Mouse (Mus musculus): Measurements from ENCODE around the gene Sdhb. TPM values are rescaled to one million over a fixed set of nuclear protein-coding genes. Genes with fewer than 3 reads are reported as not detected.

The Sdhb gene
- polyA plus RNA-seq (2012; rRNA removed), result 655 and 703 TPM in 2 replicates

GRCm38 (mm10) chr4:140960781-140961466 is at the start of gene Sdhb:
TSS of gene Sdhb (plus strand) at chr4:140961203.
- Histone ChIP-seq H3K27ac (ENCODE audit: insufficient read depth, low read depth, low read length) (peak within 1 kb of the TSS; percentile 85), H3K4me3 (ENCODE audit: insufficient read depth, low read depth, low read length) (peak within 1 kb of the TSS; percentile 67), H3K36me3 (ENCODE audit: control insufficient read depth, insufficient read depth, low read length) (no peaks in the 10 kb centered on the region), H3K4me1 (ENCODE audit: control insufficient read depth, insufficient read depth, low read length) (peaks cover 16% of the 10 kb centered on the region; the same call in 1 of the 2 replicates), H3K27me3 (replicated peaks; ENCODE audit: control insufficient read depth, insufficient read depth, low read length) (no peaks in the 10 kb centered on the region)
- TF ChIP-seq POLR2A (IDR thresholded peaks at IDR 0.05; ENCODE audit: low read depth, low read length) (no peak), CTCF (conservative IDR thresholded peaks at IDR 0.05; ENCODE audit: insufficient read depth, insufficient read length, low read depth, low read length) (no peak)
- WGBS, result under 1% methylated on average over 37 of the region's 37 CpGs
- peak; percentile 99 for DNase-seq

- Histone ChIP-seq H3K4me3 (ENCODE audit: insufficient read depth, low read depth, low read length) (no peak overlapping the region), H3K4me1 (ENCODE audit: control insufficient read depth, insufficient read depth, low read length) (no peaks in the 10 kb centered on the region; the same call in 1 of the 2 replicates), H3K27ac (ENCODE audit: insufficient read depth, low read depth, low read length) (no peak overlapping the region), H3K36me3 (ENCODE audit: control insufficient read depth, insufficient read depth, low read length) (no peaks in the 10 kb centered on the region), H3K27me3 (replicated peaks; ENCODE audit: control insufficient read depth, insufficient read depth, low read length) (no peaks in the 10 kb centered on the region)
- DNase-seq, result no peak
- 89% methylated on average over 9 of the region's 9 CpGs for WGBS
- TF ChIP-seq CTCF (conservative IDR thresholded peaks at IDR 0.05; ENCODE audit: insufficient read depth, insufficient read length, low read depth, low read length) (no peak), POLR2A (IDR thresholded peaks at IDR 0.05; ENCODE audit: low read depth, low read length) (no peak)
Measured at GRCm38 (mm10) chr4:140911416-140911815, 49.6 kb upstream of the Sdhb start.

GRCm38 (mm10) chr4:140912271-140912833 is 48.7 kb upstream of the Sdhb start:
- no peak for DNase-seq

GRCm38 (mm10) chr4:140913565-140913964 is 47.4 kb upstream of the Sdhb start:
- no peak overlapping the region for H3K27ac ChIP-seq (ENCODE audit: insufficient read depth, low read depth, low read length)
- DNase-seq, result no peak
- no peaks in the 10 kb centered on the region for H3K27me3 ChIP-seq (replicated peaks; ENCODE audit: control insufficient read depth, insufficient read depth, low read length)
- 94% methylated on average over 9 of the region's 9 CpGs for WGBS
- H3K4me3 ChIP-seq (ENCODE audit: insufficient read depth, low read depth, low read length), result no peak overlapping the region
- H3K36me3 ChIP-seq (ENCODE audit: control insufficient read depth, insufficient read depth, low read length), result no peaks in the 10 kb centered on the region
- no peaks in the 10 kb centered on the region for H3K4me1 ChIP-seq (ENCODE audit: control insufficient read depth, insufficient read depth, low read length)
- TF ChIP-seq CTCF (conservative IDR thresholded peaks at IDR 0.05; ENCODE audit: insufficient read depth, insufficient read length, low read depth, low read length) (no peak), POLR2A (IDR thresholded peaks at IDR 0.05; ENCODE audit: low read depth, low read length) (no peak)

More at GRCm38 (mm10) chr4:140912271-140912833, 48.7 kb upstream of the Sdhb start:
- Histone ChIP-seq H3K27me3 (replicated peaks; ENCODE audit: control insufficient read depth, insufficient read depth, low read length) (no peaks in the 10 kb centered on the region), H3K4me3 (ENCODE audit: insufficient read depth, low read depth, low read length) (no peak overlapping the region), H3K36me3 (ENCODE audit: control insufficient read depth, insufficient read depth, low read length) (no peaks in the 10 kb centered on the region), H3K27ac (ENCODE audit: insufficient read depth, low read depth, low read length) (no peak overlapping the region), H3K4me1 (ENCODE audit: control insufficient read depth, insufficient read depth, low read length) (no peaks in the 10 kb centered on the region)
- TF ChIP-seq POLR2A (IDR thresholded peaks at IDR 0.05; ENCODE audit: low read depth, low read length) (no peak), CTCF (conservative IDR thresholded peaks at IDR 0.05; ENCODE audit: insufficient read depth, insufficient read length, low read depth, low read length) (no peak)
- 78% methylated on average over 10 of the region's 10 CpGs for WGBS

GRCm38 (mm10) chr4:140914731-140915131 is 46.3 kb upstream of the Sdhb start:
- DNase-seq, result no peak
- no peaks in the 10 kb centered on the region for H3K4me1 ChIP-seq (ENCODE audit: control insufficient read depth, insufficient read depth, low read length)
- no peak overlapping the region for H3K27ac ChIP-seq (ENCODE audit: insufficient read depth, low read depth, low read length)
- no peak overlapping the region for H3K4me3 ChIP-seq (ENCODE audit: insufficient read depth, low read depth, low read length)
- no peaks in the 10 kb centered on the region for H3K27me3 ChIP-seq (replicated peaks; ENCODE audit: control insufficient read depth, insufficient read depth, low read length)
- H3K36me3 ChIP-seq (ENCODE audit: control insufficient read depth, insufficient read depth, low read length), result no peaks in the 10 kb centered on the region
- TF ChIP-seq CTCF (conservative IDR thresholded peaks at IDR 0.05; ENCODE audit: insufficient read depth, insufficient read length, low read depth, low read length), result no peak
- TF ChIP-seq POLR2A (IDR thresholded peaks at IDR 0.05; ENCODE audit: low read depth, low read length), result no peak
- WGBS, result 71% methylated on average over 6 of the region's 6 CpGs

- TF ChIP-seq CTCF (conservative IDR thresholded peaks at IDR 0.05; ENCODE audit: insufficient read depth, insufficient read length, low read depth, low read length), result no peak
- TF ChIP-seq POLR2A (IDR thresholded peaks at IDR 0.05; ENCODE audit: low read depth, low read length), result no peak
- no peak overlapping the region for H3K27ac ChIP-seq (ENCODE audit: insufficient read depth, low read depth, low read length)
- no peak for DNase-seq
Measured at GRCm38 (mm10) chr4:140915235-140915634, 45.8 kb upstream of the Sdhb start.

GRCm38 (mm10) chr4:140916296-140916695 is 44.7 kb upstream of the Sdhb start:
- DNase-seq, result no peak
- no peaks in the 10 kb centered on the region for H3K27me3 ChIP-seq (replicated peaks; ENCODE audit: control insufficient read depth, insufficient read depth, low read length)
- WGBS, result 86% methylated on average over 5 of the region's 5 CpGs

More at GRCm38 (mm10) chr4:140915235-140915634, 45.8 kb upstream of the Sdhb start:
- 79% methylated on average over 3 of the region's 3 CpGs for WGBS
- no peak overlapping the region for H3K4me3 ChIP-seq (ENCODE audit: insufficient read depth, low read depth, low read length)
- no peaks in the 10 kb centered on the region for H3K4me1 ChIP-seq (ENCODE audit: control insufficient read depth, insufficient read depth, low read length)
- no peaks in the 10 kb centered on the region for H3K36me3 ChIP-seq (ENCODE audit: control insufficient read depth, insufficient read depth, low read length)
- no peaks in the 10 kb centered on the region for H3K27me3 ChIP-seq (replicated peaks; ENCODE audit: control insufficient read depth, insufficient read depth, low read length)

More at GRCm38 (mm10) chr4:140916296-140916695, 44.7 kb upstream of the Sdhb start:
- no peak overlapping the region for H3K27ac ChIP-seq (ENCODE audit: insufficient read depth, low read depth, low read length)
- no peak overlapping the region for H3K4me3 ChIP-seq (ENCODE audit: insufficient read depth, low read depth, low read length)
- no peaks in the 10 kb centered on the region for H3K4me1 ChIP-seq (ENCODE audit: control insufficient read depth, insufficient read depth, low read length)
- TF ChIP-seq POLR2A (IDR thresholded peaks at IDR 0.05; ENCODE audit: low read depth, low read length) (no peak), CTCF (conservative IDR thresholded peaks at IDR 0.05; ENCODE audit: insufficient read depth, insufficient read length, low read depth, low read length) (no peak)
- no peaks in the 10 kb centered on the region for H3K36me3 ChIP-seq (ENCODE audit: control insufficient read depth, insufficient read depth, low read length)
